Mouse (Mus musculus): ENCODE results near the gene Cntrl. TPM values are rescaled to one million over a fixed set of nuclear protein-coding genes. Genes with fewer than 3 reads are reported as not detected.

The Cntrl gene
- polyA plus RNA-seq, 1 experiment from 2014 or later: 20.0 TPM

GRCm38 (mm10) chr2:35213345-35213910, 104.1 kb downstream of the Cntrl start:
- Histone ChIP-seq H3K27me3 (replicated peaks) (no peaks in the 10 kb centered on the region), H3K9me3 (no peaks in the 10 kb centered on the region), H3K27ac (no peak overlapping the region), H3K4me3 (replicated peaks) (no peak overlapping the region), H3K9ac (no peak overlapping the region), H3K4me1 (replicated peaks) (peaks cover 3% of the 10 kb centered on the region; the same call in 1 of the 2 replicates), H3K36me3 (no peaks in the 10 kb centered on the region), H3K4me2 (replicated peaks) (no peak overlapping the region)
- peak; percentile 58; the same call in 1 of the 2 replicates for ATAC-seq
- WGBS: 61% methylated on average over 12 of the region's 12 CpGs

DNA sequence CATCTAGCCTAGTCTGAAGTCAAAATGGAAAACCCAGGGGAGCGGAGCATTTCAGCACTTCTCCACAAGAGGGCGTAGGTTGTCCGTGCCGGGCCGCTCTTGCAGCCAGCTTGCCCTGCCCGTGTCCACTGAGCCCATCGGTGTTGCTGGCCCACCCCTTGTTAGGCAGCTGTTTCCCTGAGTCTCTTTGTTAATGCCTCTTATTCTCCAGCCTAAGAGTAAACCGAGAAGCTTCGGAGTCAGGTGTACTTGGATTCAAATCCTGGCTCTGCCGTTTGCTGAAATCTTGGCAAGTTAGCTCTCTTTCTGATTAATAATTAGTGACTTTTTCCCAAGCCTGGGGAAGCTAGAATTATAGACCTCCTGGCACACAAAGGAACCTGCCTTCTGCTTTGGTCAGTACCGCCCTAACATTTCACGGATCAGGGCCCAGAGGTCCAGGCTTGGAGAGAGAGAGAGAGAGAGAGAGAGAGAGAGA, 105.6 kb downstream of the Cntrl start:
- Histone ChIP-seq H3K36me3 (no peaks in the 10 kb centered on the region), H3K9me3 (no peaks in the 10 kb centered on the region), H3K9ac (no peak overlapping the region), H3K4me2 (replicated peaks) (peak overlapping the region; percentile 52), H3K27ac (no peak overlapping the region), H3K4me1 (replicated peaks) (peaks cover 3% of the 10 kb centered on the region; the same call in 1 of the 2 replicates), H3K27me3 (replicated peaks) (no peaks in the 10 kb centered on the region), H3K4me3 (replicated peaks) (no peak overlapping the region)
- ATAC-seq: peak; percentile 57
- 5% methylated on average over 12 of the region's 12 CpGs for WGBS

DNA sequence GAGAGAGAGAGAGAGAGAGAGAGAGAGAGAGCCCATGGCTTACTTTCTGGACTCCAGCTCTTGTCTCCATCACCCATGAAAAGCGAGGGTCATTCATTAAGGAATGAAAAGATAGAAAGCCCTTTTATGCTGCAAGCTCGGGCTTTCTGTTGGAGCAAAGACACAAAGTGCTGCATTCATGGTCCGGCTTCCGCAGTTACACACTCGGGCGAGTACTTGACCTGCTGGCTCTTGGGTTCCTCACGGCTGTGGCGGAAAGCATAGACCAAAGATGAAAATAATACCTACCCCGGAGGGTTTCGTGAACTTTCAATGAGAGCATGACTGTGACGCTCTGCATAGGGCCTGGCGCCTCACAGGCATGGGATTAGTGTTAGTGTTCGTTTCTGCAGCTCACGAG, 106.1 kb downstream of the Cntrl start:
- H3K36me3 ChIP-seq: no peaks in the 10 kb centered on the region
- H3K4me2 ChIP-seq (replicated peaks): no peak overlapping the region; the same call in 1 of the 2 replicates
- no peaks in the 10 kb centered on the region for H3K27me3 ChIP-seq (replicated peaks)
- 78% methylated on average over 14 of the region's 14 CpGs for WGBS
- no peak overlapping the region for H3K27ac ChIP-seq
- no peak overlapping the region for H3K9ac ChIP-seq
- no peaks in the 10 kb centered on the region for H3K9me3 ChIP-seq
- ATAC-seq: no peak
- H3K4me3 ChIP-seq (replicated peaks): no peak overlapping the region
- H3K4me1 ChIP-seq (replicated peaks): peaks cover 3% of the 10 kb centered on the region; the same call in 1 of the 2 replicates

DNA sequence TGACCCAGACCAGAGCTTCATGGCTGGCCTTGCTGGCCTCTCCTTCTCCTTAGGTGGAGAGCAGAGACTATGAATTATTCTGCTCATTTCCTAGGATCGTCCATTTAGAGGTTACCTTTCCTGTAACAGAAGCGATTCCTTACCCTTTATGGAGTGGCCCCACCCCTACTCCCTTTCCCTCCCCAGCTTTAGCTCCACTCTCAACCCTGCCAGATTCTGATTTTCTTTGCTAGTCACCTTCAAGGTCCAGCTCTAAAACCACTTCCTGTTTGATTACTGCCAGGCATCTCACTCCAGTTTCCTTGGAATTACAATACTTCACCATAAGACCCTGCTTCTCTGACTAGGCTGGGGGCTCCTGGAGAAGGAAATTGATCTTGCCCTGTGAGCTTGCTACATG, 107.4 kb downstream of the Cntrl start:
- H3K4me1 ChIP-seq (replicated peaks): peaks cover 3% of the 10 kb centered on the region; the same call in 1 of the 2 replicates
- no peak overlapping the region for H3K9ac ChIP-seq
- no peaks in the 10 kb centered on the region for H3K27me3 ChIP-seq (replicated peaks)
- ATAC-seq: no peak
- WGBS: 82% methylated on average over 2 of the region's 2 CpGs
- no peak overlapping the region for H3K4me3 ChIP-seq (replicated peaks)
- no peaks in the 10 kb centered on the region for H3K9me3 ChIP-seq
- H3K36me3 ChIP-seq: no peaks in the 10 kb centered on the region
- no peak overlapping the region for H3K4me2 ChIP-seq (replicated peaks)
- no peak overlapping the region for H3K27ac ChIP-seq

GRCm38 (mm10) chr2:35218736-35219135, 109.4 kb downstream of the Cntrl start:
- Histone ChIP-seq H3K4me3 (replicated peaks) (no peak overlapping the region), H3K9ac (no peak overlapping the region), H3K27me3 (replicated peaks) (no peaks in the 10 kb centered on the region), H3K36me3 (no peaks in the 10 kb centered on the region), H3K27ac (no peak overlapping the region), H3K4me1 (replicated peaks) (peaks cover 3% of the 10 kb centered on the region; the same call in 1 of the 2 replicates), H3K9me3 (no peaks in the 10 kb centered on the region), H3K4me2 (replicated peaks) (no peak overlapping the region)
- no peak for ATAC-seq
- WGBS: 88% methylated on average over 3 of the region's 3 CpGs

DNA sequence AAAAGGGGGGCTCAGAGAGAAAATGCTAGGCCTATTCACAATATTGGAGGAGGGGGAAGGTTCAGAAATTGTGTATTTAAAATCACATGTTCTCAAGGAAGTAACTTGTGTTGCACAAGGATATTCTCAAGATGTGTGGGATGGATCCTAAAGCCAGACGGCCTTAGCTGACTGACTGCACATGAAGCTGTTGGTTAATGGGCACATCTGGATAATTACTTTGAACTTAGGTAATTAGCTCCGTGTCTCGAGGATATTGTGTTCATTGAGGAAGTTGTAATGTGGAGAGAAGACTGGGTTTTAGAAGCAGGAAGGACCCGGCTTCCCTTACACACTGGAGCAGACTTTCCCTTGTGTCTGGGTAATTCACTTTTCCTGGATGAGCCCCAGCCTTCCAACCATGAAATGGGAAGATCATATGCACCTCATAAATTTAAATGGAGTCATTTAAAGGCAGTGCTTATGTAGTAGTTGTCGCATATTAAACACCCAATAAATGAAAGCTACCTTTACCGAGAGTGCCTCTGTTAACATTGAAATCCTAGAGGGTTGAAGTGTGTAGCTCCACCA, 113.6 kb downstream of the Cntrl start:
- Histone ChIP-seq H3K27ac (no peak overlapping the region), H3K27me3 (replicated peaks) (no peaks in the 10 kb centered on the region), H3K4me1 (replicated peaks) (no peaks in the 10 kb centered on the region), H3K9ac (no peak overlapping the region), H3K4me2 (replicated peaks) (no peak overlapping the region), H3K4me3 (replicated peaks) (no peak overlapping the region), H3K36me3 (no peaks in the 10 kb centered on the region), H3K9me3 (no peaks in the 10 kb centered on the region)
- 67% methylated on average over 6 of the region's 6 CpGs for WGBS
- no peak for ATAC-seq

DNA sequence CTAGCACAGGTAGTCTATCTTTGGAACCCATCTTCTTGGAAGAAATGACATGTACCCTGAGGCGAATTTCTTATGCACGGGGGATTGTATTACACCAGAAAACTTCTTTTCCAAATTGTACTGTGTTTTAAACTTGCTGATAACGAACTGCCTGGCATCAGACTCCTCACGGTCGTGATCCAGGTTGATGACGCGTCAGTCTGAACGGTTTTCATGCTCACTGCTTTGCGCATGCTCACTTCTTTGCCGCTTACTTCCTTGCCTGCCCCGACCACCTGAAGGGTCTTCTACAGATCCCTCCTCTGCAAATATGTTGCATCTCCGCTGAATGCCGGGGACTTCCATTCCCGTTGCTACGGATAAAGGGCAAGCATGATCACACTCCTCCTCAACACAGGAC, 115.0 kb downstream of the Cntrl start:
- WGBS: 92% methylated on average over 15 of the region's 15 CpGs
- Histone ChIP-seq H3K27me3 (replicated peaks) (no peaks in the 10 kb centered on the region), H3K36me3 (no peaks in the 10 kb centered on the region), H3K4me2 (replicated peaks) (no peak overlapping the region), H3K9ac (no peak overlapping the region), H3K4me1 (replicated peaks) (no peaks in the 10 kb centered on the region), H3K4me3 (replicated peaks) (no peak overlapping the region), H3K9me3 (no peaks in the 10 kb centered on the region), H3K27ac (no peak overlapping the region)
- ATAC-seq: no peak

- Histone ChIP-seq H3K9me3 (no peaks in the 10 kb centered on the region), H3K4me3 (replicated peaks) (no peak overlapping the region), H3K9ac (no peak overlapping the region), H3K27me3 (replicated peaks) (no peaks in the 10 kb centered on the region), H3K27ac (no peak overlapping the region), H3K4me1 (replicated peaks) (no peaks in the 10 kb centered on the region), H3K36me3 (no peaks in the 10 kb centered on the region), H3K4me2 (replicated peaks) (no peak overlapping the region)
- WGBS: 60% methylated on average over 4 of the region's 4 CpGs
- ATAC-seq: no peak
These were observed 118.9 kb downstream of the Cntrl start for GRCm38 (mm10) chr2:35228145-35228544.

Other genes with a start within 250 kb of the Cntrl start
- 5.7 and 6.8 TPM in 2 replicates for gene Cutal, start 235.1 kb upstream of the Cntrl start, polyA plus RNA-seq (2015; fragmentation: Nextera tagmentation; extraction: Ambion mirVana)
- gene Psmd5, start 234.5 kb upstream of the Cntrl start, polyA plus RNA-seq (2015; fragmentation: Nextera tagmentation; extraction: Ambion mirVana): 88.7 and 98.0 TPM in 2 replicates
- 8.0 TPM in 2 replicates for gene Phf19, start 195.5 kb upstream of the Cntrl start, polyA plus RNA-seq (2015; fragmentation: Nextera tagmentation; extraction: Ambion mirVana)
- gene Traf1, start 147.7 kb upstream of the Cntrl start, polyA plus RNA-seq (2015; fragmentation: Nextera tagmentation; extraction: Ambion mirVana): 2.5 TPM in 2 replicates
- 0.36 and 0.77 TPM in 2 replicates for gene Hc, start 48.1 kb upstream of the Cntrl start, polyA plus RNA-seq (2015; fragmentation: Nextera tagmentation; extraction: Ambion mirVana)
- 0.64 and 0.70 TPM in 2 replicates for gene AI182371, start 7.9 kb upstream of the Cntrl start, polyA plus RNA-seq (2015; fragmentation: Nextera tagmentation; extraction: Ambion mirVana)
- gene Rab14, start 91.6 kb downstream of the Cntrl start, polyA plus RNA-seq (2015; fragmentation: Nextera tagmentation; extraction: Ambion mirVana): 292 and 338 TPM in 2 replicates
- 167 and 170 TPM in 2 replicates for gene Gsn, start 146.9 kb downstream of the Cntrl start, polyA plus RNA-seq (2015; fragmentation: Nextera tagmentation; extraction: Ambion mirVana)
- gene Stom, start 227.5 kb downstream of the Cntrl start, polyA plus RNA-seq (2015; fragmentation: Nextera tagmentation; extraction: Ambion mirVana): 62.7 and 70.0 TPM in 2 replicates

Measured in intestine, embryonic 15.5 days (tissue).